Mouse (Mus musculus) skeletal muscle tissue, postnatal 0 days (tissue): ENCODE data around the gene Stpg2. TPM values are rescaled to one million over a fixed set of nuclear protein-coding genes. Genes with fewer than 3 reads are reported as not detected.

ENCODE experiments used
- polyA plus RNA-seq: library from polyadenylated mRNA; unstranded; fragments of >200 nt; fragmentation: Nextera tagmentation; extraction: Ambion mirVana; gene quantifications from 2 replicates; pipeline ENCODE4 v1.2.1, GENCODE M21; 2015

Gene Stpg2
- not detected in 2 replicates for polyA plus RNA-seq

DNA sequence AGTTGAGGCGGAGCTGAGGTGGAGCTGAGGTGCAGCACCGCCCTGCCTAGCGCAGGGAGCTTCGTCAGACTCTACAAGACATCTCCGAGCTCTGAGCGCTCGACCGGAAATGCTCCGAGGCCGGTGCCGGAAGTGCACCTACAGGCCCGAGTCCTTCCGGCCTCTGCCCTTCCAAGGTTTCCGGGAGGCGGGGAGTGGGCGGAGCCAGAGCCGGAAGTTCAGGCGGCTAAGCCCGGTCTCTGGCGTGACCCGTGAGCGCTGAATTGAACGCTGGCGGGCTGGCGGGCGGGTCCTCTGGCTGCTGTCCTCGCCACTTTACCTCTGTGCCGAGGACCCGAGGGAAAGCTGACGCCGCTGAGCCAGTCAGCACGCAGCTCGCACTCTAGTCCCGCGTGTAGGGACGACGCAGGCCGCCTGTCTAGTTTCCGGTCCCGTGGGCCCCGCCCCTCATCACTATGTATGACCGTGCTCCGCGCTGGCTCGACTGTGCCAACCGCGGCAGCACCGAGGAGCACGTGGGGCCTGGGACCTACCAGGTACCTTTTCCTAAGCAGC lies at the start of gene Stpg2:
Gene Stpg2, plus strand, starts transcription at position 251 of the 555 bp plus-strand sequence.

Other genes starting within 250 kb of the Stpg2 start
- 22.3 and 23.9 TPM in 2 replicates for gene Rap1gds1, start 130.5 kb upstream of the Stpg2 start, polyA plus RNA-seq